In genomic region chr6:66477575-66477974, GRCm38 (mm10) we compare ENCODE assay signal across 20 mouse cellular contexts.
"Had no signal": no experiment of that assay in that cellular context is flagged by ENCODE, and none has a peak within 500 bp of the region (broad histone marks: within the 10 kb centered on the region; RNA-seq: fewer than 3 reads in every experiment).

No protein-coding gene starts in this region.

- H3K27ac ChIP-seq: kidney, embryonic 15.5 days; limb, embryonic 12.5 days; limb, embryonic 15.5 days; liver, embryonic 14.5 days; macrophage; midbrain, embryonic 13.5 days had no signal

- ATAC-seq: liver, postnatal 0 days; midbrain, embryonic 13.5 days had no signal

- H3K27me3 ChIP-seq: kidney, embryonic 15.5 days; limb, embryonic 12.5 days; limb, embryonic 15.5 days; midbrain, embryonic 13.5 days had no signal

- H3K36me3 ChIP-seq: kidney, embryonic 15.5 days; limb, embryonic 12.5 days; limb, embryonic 15.5 days; midbrain, embryonic 13.5 days had no signal

- H3K9ac ChIP-seq: kidney, embryonic 15.5 days; limb, embryonic 12.5 days; limb, embryonic 15.5 days; liver, embryonic 14.5 days; liver, postnatal 0 days; midbrain, embryonic 13.5 days had no signal

- H3K4me3 ChIP-seq: kidney, embryonic 15.5 days; limb, embryonic 12.5 days; limb, embryonic 15.5 days; midbrain, embryonic 13.5 days had no signal

- H3K4me1 ChIP-seq: limb, embryonic 12.5 days; limb, embryonic 15.5 days; midbrain, embryonic 13.5 days had no signal

- H3K4me2 ChIP-seq: kidney, embryonic 15.5 days; limb, embryonic 12.5 days; limb, embryonic 15.5 days; liver, embryonic 11.5 days; midbrain, embryonic 13.5 days had no signal

- DNase-seq: kidney, adult 11 months; kidney, adult 8-10 months; kidney, postnatal 14 days; kidney, postnatal 4 days; left cerebral cortex, postnatal 4 days; liver, postnatal 0 days; lung, postnatal 10 days; right cerebral cortex, adult 18-20 months; right cerebral cortex, postnatal 14 days; right cerebral cortex, postnatal 4 days; thymus, adult 2 months; thymus, postnatal 14 days; thymus, postnatal 4 days had no signal

- H3K9me3 ChIP-seq: kidney, embryonic 15.5 days; limb, embryonic 12.5 days; limb, embryonic 15.5 days; midbrain, embryonic 13.5 days had no signal
